Mouse (Mus musculus): ENCODE measurements around the gene Hic1. TPM values are rescaled to one million over a fixed set of nuclear protein-coding genes. Genes with fewer than 3 reads are reported as not detected.

The Hic1 gene
- total RNA-seq, 2 experiments from 2014 or later = 15.3 to 19.2 TPM

GRCm38 (mm10) chr11:75155985-75156384, 13.3 kb downstream of the Hic1 start:
- intact Hi-C loops (cut with DNase I) = no loop called here
- DNase-seq (ENCODE audit: low spot score) = no peak

- DNase-seq (ENCODE audit: low spot score) = no peak
These were observed 15.2 kb downstream of the Hic1 start for GRCm38 (mm10) chr11:75154053-75154585.

GRCm38 (mm10) chr11:75152603-75153557, 16.4 kb downstream of the Hic1 start:
- peak; percentile 57 for DNase-seq (ENCODE audit: low spot score)
- intact Hi-C loops (cut with DNase I) = no loop called here

More at GRCm38 (mm10) chr11:75154053-75154585, 15.2 kb downstream of the Hic1 start:
- intact Hi-C loops (cut with DNase I) = no loop called here

- intact Hi-C loops (cut with DNase I) = no loop called here
- no peak for DNase-seq (ENCODE audit: low spot score)
These were observed 19.0 kb downstream of the Hic1 start for GRCm38 (mm10) chr11:75150346-75150745.

- intact Hi-C loops (cut with DNase I) = no loop called here
- DNase-seq (ENCODE audit: low spot score) = peak; percentile 25
These were observed 20.8 kb downstream of the Hic1 start for GRCm38 (mm10) chr11:75148332-75149035.

GRCm38 (mm10) chr11:75147846-75148168, 21.5 kb downstream of the Hic1 start:
- intact Hi-C loops (cut with DNase I) = no loop called here
- DNase-seq (ENCODE audit: low spot score) = peak; percentile 51

- no peak for DNase-seq (ENCODE audit: low spot score)
- intact Hi-C loops (cut with DNase I) = no loop called here
These were observed 22.0 kb downstream of the Hic1 start for GRCm38 (mm10) chr11:75147106-75147845.

- intact Hi-C loops (cut with DNase I) = no loop called here
- no peak for DNase-seq (ENCODE audit: low spot score)
These were observed 23.5 kb downstream of the Hic1 start for GRCm38 (mm10) chr11:75145841-75146240.

GRCm38 (mm10) chr11:75142749-75143148, 26.6 kb downstream of the Hic1 start:
- DNase-seq (ENCODE audit: low spot score) = no peak
- intact Hi-C loops (cut with DNase I) = no loop called here

- no peak for DNase-seq (ENCODE audit: low spot score)
- intact Hi-C loops (cut with DNase I) = no loop called here
These were observed 27.4 kb downstream of the Hic1 start for GRCm38 (mm10) chr11:75141913-75142312.

GRCm38 (mm10) chr11:75141038-75141437, 28.3 kb downstream of the Hic1 start:
- intact Hi-C loops (cut with DNase I) = no loop called here
- no peak for DNase-seq (ENCODE audit: low spot score)

- intact Hi-C loops (cut with DNase I) = no loop called here
- DNase-seq (ENCODE audit: low spot score) = no peak
These were observed 28.9 kb downstream of the Hic1 start for GRCm38 (mm10) chr11:75140431-75140830.

GRCm38 (mm10) chr11:75139122-75139963, 30.0 kb downstream of the Hic1 start:
- DNase-seq (ENCODE audit: low spot score) = peak; percentile 80
- intact Hi-C loops (cut with DNase I) = no loop called here

GRCm38 (mm10) chr11:75136666-75137398, 32.5 kb downstream of the Hic1 start:
- DNase-seq (ENCODE audit: low spot score) = no peak
- intact Hi-C loops (cut with DNase I) = no loop called here

- no peak for DNase-seq (ENCODE audit: low spot score)
- intact Hi-C loops (cut with DNase I) = loop anchor here (2.0 kb wide), 1 partner anchor 29 kb away; no protein-coding TSS in a partner anchor
These were observed 34.0 kb downstream of the Hic1 start for GRCm38 (mm10) chr11:75135358-75135757.

GRCm38 (mm10) chr11:75134485-75135068, 34.7 kb downstream of the Hic1 start:
- no peak for DNase-seq (ENCODE audit: low spot score)
- intact Hi-C loops (cut with DNase I) = loop anchor here (2.0 kb wide), 1 partner anchor 30 kb away; no protein-coding TSS in a partner anchor

- intact Hi-C loops (cut with DNase I) = loop anchor here (2.0 kb wide), 1 partner anchor 31 kb away; no protein-coding TSS in a partner anchor
- no peak for DNase-seq (ENCODE audit: low spot score)
These were observed 35.4 kb downstream of the Hic1 start for GRCm38 (mm10) chr11:75133951-75134350.

- intact Hi-C loops (cut with DNase I) = no loop called here
- no peak for DNase-seq (ENCODE audit: low spot score)
These were observed 35.9 kb downstream of the Hic1 start for GRCm38 (mm10) chr11:75133391-75133790.

Data from heart, postnatal 25 days (tissue).